Mouse (Mus musculus) intestine, embryonic 16.5 days (tissue): ENCODE results near the gene S100a3. TPM values are rescaled to one million over a fixed set of nuclear protein-coding genes. Genes with fewer than 3 reads are reported as not detected.

Experiments used
- ATAC-seq: fragments of 200-750 bp; cut with Nextera tagmentation; 2 replicates; pipeline ENCODE4 v1.8.0; 2017; ENCODE audit warnings: moderate TSS enrichment, moderate library complexity
- H3K27ac ChIP-seq: fragments of 300-500 bp; sonication (generic); 2 replicates; pipeline ENCODE4 v1.5.1; 2014; ENCODE audit warnings: mild to moderate bottlenecking, low read length
- H3K27me3 ChIP-seq: fragments of 300-500 bp; sonication (generic); replicated peaks from 2 replicates; pipeline ENCODE4 v1.6.1; 2014; ENCODE audit warnings: low read length, control low read depth, mixed read lengths; ENCODE audit not compliant: control insufficient read depth, insufficient read depth
- H3K36me3 ChIP-seq: fragments of 300-500 bp; sonication (generic); 2 replicates; pipeline ENCODE4 v1.6.1; 2014; ENCODE audit warnings: low read length, control low read depth; ENCODE audit not compliant: control insufficient read depth, insufficient read depth
- H3K4me1 ChIP-seq: fragments of 300-500 bp; sonication (generic); 2 replicates; pipeline ENCODE4 v1.6.1; 2014; ENCODE audit warnings: low read length, control low read depth, mixed read lengths; ENCODE audit not compliant: control insufficient read depth, insufficient read depth
- H3K4me2 ChIP-seq: fragments of 300-500 bp; sonication (generic); 2 replicates; pipeline ENCODE4 v1.6.1; 2014; ENCODE audit warnings: low read depth, low read length, control low read depth
- H3K4me3 ChIP-seq: fragments of 300-500 bp; sonication (generic); 2 replicates; pipeline ENCODE4 v1.5.1; 2014; ENCODE audit warnings: mild to moderate bottlenecking, low read length
- H3K9ac ChIP-seq: fragments of 300-500 bp; sonication (generic); 2 replicates; pipeline ENCODE4 v1.6.1; 2014; ENCODE audit warnings: low read depth, low read length
- H3K9me3 ChIP-seq: fragments of 300-500 bp; sonication (generic); 2 replicates; pipeline ENCODE4 v1.6.1; 2016; ENCODE audit warnings: low read length, control low read depth; ENCODE audit not compliant: control insufficient read depth
- WGBS: fragments of 180-500 bp; shearing (Covaris S2); extraction: QIAGEN DNeasy Blood & Tissue Kit; methylation state at CpG from one replicate; pipeline ENCODE4 v1.1.7; 2014; 5-methylcytosine and 5-hydroxymethylcytosine counted together
- polyA plus RNA-seq: library from polyadenylated mRNA; unstranded; fragments of >200 nt; fragmentation: Nextera tagmentation; extraction: Ambion mirVana; gene quantifications from 2 replicates; pipeline ENCODE4 v1.2.1, GENCODE M21; 2015

S100a3 gene
- polyA plus RNA-seq, 1 experiment from 2014 or later: 0.29 TPM

GRCm38 (mm10) chr3:90583893-90584292 is 23.5 kb downstream of the S100a3 start:
- H3K9ac ChIP-seq: no peak overlapping the region
- no peaks in the 10 kb centered on the region for H3K27me3 ChIP-seq
- peak overlapping the region; percentile 20 for H3K27ac ChIP-seq
- no peak overlapping the region for H3K4me3 ChIP-seq
- H3K4me1 ChIP-seq: peaks cover 41% of the 10 kb centered on the region
- H3K4me2 ChIP-seq: no peak overlapping the region
- peak; percentile 19; the same call in 1 of the 2 replicates for ATAC-seq
- H3K36me3 ChIP-seq: no peaks in the 10 kb centered on the region
- WGBS: 36% methylated on average over 3 of the region's 3 CpGs
- no peaks in the 10 kb centered on the region for H3K9me3 ChIP-seq

- 21% methylated on average over 5 of the region's 5 CpGs for WGBS
These were observed 25.2 kb downstream of the S100a3 start for GRCm38 (mm10) chr3:90585595-90585994.

GRCm38 (mm10) chr3:90586016-90586643 is 25.8 kb downstream of the S100a3 start:
- WGBS: 83% methylated on average over 15 of the region's 15 CpGs
- Histone ChIP-seq H3K4me1 (peaks cover 41% of the 10 kb centered on the region), H3K9me3 (no peaks in the 10 kb centered on the region), H3K27me3 (no peaks in the 10 kb centered on the region), H3K9ac (no peak overlapping the region), H3K4me3 (no peak overlapping the region), H3K4me2 (no peak overlapping the region), H3K36me3 (no peaks in the 10 kb centered on the region), H3K27ac (peak overlapping the region; percentile 88)
- no peak for ATAC-seq

More at GRCm38 (mm10) chr3:90585595-90585994, 25.2 kb downstream of the S100a3 start:
- Histone ChIP-seq H3K4me1 (peaks cover 41% of the 10 kb centered on the region), H3K27ac (peak overlapping the region; percentile 37; the same call in 1 of the 2 replicates), H3K9ac (no peak overlapping the region), H3K4me2 (no peak overlapping the region), H3K36me3 (no peaks in the 10 kb centered on the region), H3K4me3 (no peak overlapping the region), H3K9me3 (no peaks in the 10 kb centered on the region), H3K27me3 (no peaks in the 10 kb centered on the region)
- ATAC-seq: peak; percentile 54

- H3K9ac ChIP-seq: no peak overlapping the region
- WGBS: 36% methylated on average over 10 of the region's 10 CpGs
These were observed 26.5 kb downstream of the S100a3 start for GRCm38 (mm10) chr3:90586906-90587305.

GRCm38 (mm10) chr3:90587361-90588101 is 27.2 kb downstream of the S100a3 start:
- ATAC-seq: no peak; the same call in 1 of the 2 replicates
- WGBS: 82% methylated on average over 14 of the region's 14 CpGs
- H3K4me2 ChIP-seq: no peak overlapping the region

More at GRCm38 (mm10) chr3:90586906-90587305, 26.5 kb downstream of the S100a3 start:
- Histone ChIP-seq H3K4me1 (peaks cover 41% of the 10 kb centered on the region), H3K4me2 (no peak overlapping the region), H3K36me3 (no peaks in the 10 kb centered on the region), H3K27me3 (no peaks in the 10 kb centered on the region), H3K4me3 (no peak overlapping the region), H3K9me3 (no peaks in the 10 kb centered on the region), H3K27ac (peak overlapping the region; percentile 88)
- peak; percentile 90 for ATAC-seq

GRCm38 (mm10) chr3:90589390-90589789 is 29.0 kb downstream of the S100a3 start:
- Histone ChIP-seq H3K4me2 (no peak overlapping the region), H3K27me3 (no peaks in the 10 kb centered on the region), H3K4me3 (no peak overlapping the region), H3K27ac (no peak overlapping the region), H3K9ac (no peak overlapping the region), H3K4me1 (peaks cover 29% of the 10 kb centered on the region), H3K36me3 (no peaks in the 10 kb centered on the region), H3K9me3 (no peaks in the 10 kb centered on the region)
- WGBS: 77% methylated on average over 6 of the region's 6 CpGs
- ATAC-seq: no peak

More at GRCm38 (mm10) chr3:90587361-90588101, 27.2 kb downstream of the S100a3 start:
- no peak overlapping the region for H3K9ac ChIP-seq
- H3K9me3 ChIP-seq: no peaks in the 10 kb centered on the region
- H3K36me3 ChIP-seq: no peaks in the 10 kb centered on the region
- no peak overlapping the region for H3K4me3 ChIP-seq
- peak overlapping the region; percentile 88 for H3K27ac ChIP-seq
- H3K4me1 ChIP-seq: peaks cover 41% of the 10 kb centered on the region
- H3K27me3 ChIP-seq: no peaks in the 10 kb centered on the region

- 87% methylated on average over 8 of the region's 8 CpGs for WGBS
- no peaks in the 10 kb centered on the region for H3K9me3 ChIP-seq
- ATAC-seq: no peak
These were observed 29.6 kb downstream of the S100a3 start, which contains the start of gene S100a2 for GRCm38 (mm10) chr3:90589947-90590346. S100a2 (plus strand) TSS chr3:90590247.

GRCm38 (mm10) chr3:90594466-90594865 is 34.1 kb downstream of the S100a3 start:
- Histone ChIP-seq H3K27me3 (no peaks in the 10 kb centered on the region), H3K36me3 (no peaks in the 10 kb centered on the region), H3K27ac (no peak overlapping the region), H3K4me2 (no peak overlapping the region), H3K4me3 (no peak overlapping the region), H3K9ac (no peak overlapping the region), H3K9me3 (no peaks in the 10 kb centered on the region), H3K4me1 (no peaks in the 10 kb centered on the region)
- 72% methylated on average over 1 of the region's 1 CpGs for WGBS
- no peak for ATAC-seq

More at GRCm38 (mm10) chr3:90589947-90590346, 29.6 kb downstream of the S100a3 start, which contains the start of gene S100a2:
- Histone ChIP-seq H3K9ac (no peak within 1 kb of the TSS), H3K4me3 (no peak within 1 kb of the TSS), H3K4me2 (no peak within 1 kb of the TSS), H3K4me1 (peaks cover 25% of the 10 kb centered on the region), H3K27ac (no peak within 1 kb of the TSS), H3K36me3 (no peaks in the 10 kb centered on the region), H3K27me3 (no peaks in the 10 kb centered on the region)

- Histone ChIP-seq H3K4me1 (no peaks in the 10 kb centered on the region), H3K27me3 (no peaks in the 10 kb centered on the region), H3K4me2 (no peak overlapping the region), H3K36me3 (no peaks in the 10 kb centered on the region), H3K9me3 (no peaks in the 10 kb centered on the region), H3K9ac (no peak overlapping the region), H3K4me3 (no peak overlapping the region), H3K27ac (no peak overlapping the region)
- ATAC-seq: peak; percentile 69
- WGBS: 49% methylated on average over 5 of the region's 5 CpGs
These were observed 35.2 kb downstream of the S100a3 start for GRCm38 (mm10) chr3:90595556-90595955.
